Mouse (Mus musculus) bone marrow macrophage, adult 2 months (primary cell): Measurements from ENCODE around the gene Tmem19. TPM values are rescaled to one million over a fixed set of nuclear protein-coding genes. Genes with fewer than 3 reads are reported as not detected.
A peak's percentile ranks its signal among the peaks of the same experiment; 100 is the strongest.

Experiments
- H3K27ac ChIP-seq: 2 replicates; pipeline ENCODE4 v1.5.1; 2012; ENCODE audit warnings: low read depth, low read length; ENCODE audit not compliant: insufficient read depth
- H3K4me1 ChIP-seq: 2 replicates; pipeline ENCODE4 v1.6.1; 2012; ENCODE audit warnings: low read length; ENCODE audit not compliant: control insufficient read depth, insufficient read depth
- H3K4me3 ChIP-seq: 2 replicates; pipeline ENCODE4 v1.5.1; 2012; ENCODE audit warnings: mild to moderate bottlenecking, low read length, moderate library complexity; ENCODE audit not compliant: insufficient read depth
- CTCF ChIP-seq: IDR thresholded peaks from 2 replicates; pipeline ENCODE4 v1.5.1; 2012; ENCODE audit warnings: low read depth, mild to moderate bottlenecking, low read length, moderate library complexity
- POLR2A ChIP-seq: IDR thresholded peaks from 2 replicates; pipeline ENCODE4 v1.6.1; 2012; ENCODE audit warnings: mild to moderate bottlenecking, low read depth, low read length, borderline replicate concordance
- polyA plus RNA-seq: library from polyadenylated mRNA; stranded (reverse); fragments of >200 nt; gene quantifications from 2 replicates; pipeline ENCODE4 v1.2.4, GENCODE M21; 2012; ENCODE audit not compliant: missing spikeins, insufficient read depth, insufficient read length

The Tmem19 gene
- polyA plus RNA-seq, 1 experiment = 35.2 TPM

- Histone ChIP-seq H3K27ac (no peak overlapping the region), H3K4me3 (peak overlapping the region; percentile 89), H3K4me1 (peaks cover 13% of the 10 kb centered on the region)
- no peak for TF ChIP-seq CTCF
- no peak for TF ChIP-seq POLR2A
These were observed 20.7 kb upstream of the Tmem19 start for GRCm38 (mm10) chr10:115382846-115383643.

GRCm38 (mm10) chr10:115381506-115382084, 19.3 kb upstream of the Tmem19 start:
- peaks cover 12% of the 10 kb centered on the region for H3K4me1 ChIP-seq
- TF ChIP-seq CTCF (no peak), POLR2A (no peak)
- H3K27ac ChIP-seq = no peak overlapping the region
- no peak overlapping the region for H3K4me3 ChIP-seq

- peaks cover 22% of the 10 kb centered on the region for H3K4me1 ChIP-seq
- H3K4me3 ChIP-seq = peak overlapping the region; percentile 59; the same call in 1 of the 2 replicates
- TF ChIP-seq CTCF = no peak
- TF ChIP-seq POLR2A = no peak
- H3K27ac ChIP-seq = peak overlapping the region; percentile 88
These were observed 850 bp upstream of the Tmem19 start for GRCm38 (mm10) chr10:115363151-115363550.

GRCm38 (mm10) chr10:115362623-115362964, 293 bp upstream of the Tmem19 start:
- no peak for TF ChIP-seq CTCF
- TF ChIP-seq POLR2A = no peak
- peak overlapping the region; percentile 59 for H3K4me3 ChIP-seq
- peaks cover 22% of the 10 kb centered on the region for H3K4me1 ChIP-seq
- peak overlapping the region; percentile 88 for H3K27ac ChIP-seq

GRCm38 (mm10) chr10:115359066-115359465, 3.2 kb downstream of the Tmem19 start:
- TF ChIP-seq POLR2A = no peak
- no peak for TF ChIP-seq CTCF
- H3K4me1 ChIP-seq = peaks cover 19% of the 10 kb centered on the region
- H3K4me3 ChIP-seq = no peak overlapping the region
- H3K27ac ChIP-seq = no peak overlapping the region

- no peak overlapping the region for H3K27ac ChIP-seq
- peaks cover 15% of the 10 kb centered on the region for H3K4me1 ChIP-seq
- no peak overlapping the region for H3K4me3 ChIP-seq
- TF ChIP-seq POLR2A (no peak), CTCF (no peak)
These were observed 3.9 kb downstream of the Tmem19 start for GRCm38 (mm10) chr10:115358216-115358919.

GRCm38 (mm10) chr10:115356106-115356505, 6.2 kb downstream of the Tmem19 start:
- peaks cover 9% of the 10 kb centered on the region for H3K4me1 ChIP-seq
- TF ChIP-seq CTCF (no peak), POLR2A (no peak)
- H3K4me3 ChIP-seq = no peak overlapping the region
- H3K27ac ChIP-seq = no peak overlapping the region

- Histone ChIP-seq H3K27ac (no peak overlapping the region), H3K4me1 (peaks cover 3% of the 10 kb centered on the region), H3K4me3 (no peak overlapping the region)
- TF ChIP-seq POLR2A = no peak
- no peak for TF ChIP-seq CTCF
These were observed 7.3 kb downstream of the Tmem19 start for GRCm38 (mm10) chr10:115355016-115355415.

- no peak overlapping the region for H3K4me3 ChIP-seq
- peaks cover 3% of the 10 kb centered on the region for H3K4me1 ChIP-seq
- TF ChIP-seq CTCF (no peak), POLR2A (no peak)
- H3K27ac ChIP-seq = no peak overlapping the region
These were observed 7.7 kb downstream of the Tmem19 start for GRCm38 (mm10) chr10:115354553-115354952.
